Mouse (Mus musculus): ENCODE measurements around the gene B4galnt2. TPM values are rescaled to one million over a fixed set of nuclear protein-coding genes. Genes with fewer than 3 reads are reported as not detected.
A peak's percentile ranks its signal among the peaks of the same experiment; 100 is the strongest.
"Not testable (repeated sequence)": the region's sequence is repeated elsewhere in the genome, so short reads cannot be mapped to it uniquely, and the experiment has no call there.

B4galnt2 gene
- total RNA-seq (2022), result not detected

GRCm38 (mm10) chr11:95914571-95914991 lies at the start of gene B4galnt2:
B4galnt2 (minus strand) TSS chr11:95914891.
- DNase-seq (ENCODE audit: low spot score in 2 of 2), result peak; percentile 5 to 8

GRCm38 (mm10) chr11:95963304-95963703 lies 48.6 kb upstream of the B4galnt2 start:
- DNase-seq (ENCODE audit: low spot score in 2 of 2), result no peak

GRCm38 (mm10) chr11:95959152-95959551 lies 44.5 kb upstream of the B4galnt2 start:
- DNase-seq (ENCODE audit: low spot score in 2 of 2), result no peak

GRCm38 (mm10) chr11:95958251-95958650 lies 43.6 kb upstream of the B4galnt2 start:
- no peak for DNase-seq (ENCODE audit: low spot score in 2 of 2)

- DNase-seq (ENCODE audit: low spot score in 2 of 2), result no peak
These were observed 42.7 kb upstream of the B4galnt2 start for GRCm38 (mm10) chr11:95957407-95957806.

GRCm38 (mm10) chr11:95953313-95953712 lies 38.6 kb upstream of the B4galnt2 start:
- no peak for DNase-seq (ENCODE audit: low spot score in 2 of 2)

- no peak for DNase-seq (ENCODE audit: low spot score in 2 of 2)
These were observed 31.3 kb upstream of the B4galnt2 start for GRCm38 (mm10) chr11:95945838-95946472.

GRCm38 (mm10) chr11:95939828-95940507 lies 25.3 kb upstream of the B4galnt2 start:
- no peak for DNase-seq (ENCODE audit: low spot score in 2 of 2)

GRCm38 (mm10) chr11:95936409-95936808 lies 21.7 kb upstream of the B4galnt2 start:
- no peak for DNase-seq (ENCODE audit: low spot score in 2 of 2)

- not testable (repeated sequence) for DNase-seq (ENCODE audit: low spot score in 2 of 2)
These were observed 17.5 kb upstream of the B4galnt2 start for GRCm38 (mm10) chr11:95932168-95932567.

- no peak for DNase-seq (ENCODE audit: low spot score in 2 of 2)
These were observed 11.7 kb upstream of the B4galnt2 start for GRCm38 (mm10) chr11:95926398-95926797.

GRCm38 (mm10) chr11:95925976-95926375 lies 11.3 kb upstream of the B4galnt2 start:
- no peak for DNase-seq (ENCODE audit: low spot score in 2 of 2)

GRCm38 (mm10) chr11:95924215-95924614 lies 9.5 kb upstream of the B4galnt2 start:
- DNase-seq (ENCODE audit: low spot score in 2 of 2), result no peak

GRCm38 (mm10) chr11:95923477-95923876 lies 8.8 kb upstream of the B4galnt2 start:
- not testable (repeated sequence) for DNase-seq (ENCODE audit: low spot score in 2 of 2)

GRCm38 (mm10) chr11:95921991-95922621 lies 7.4 kb upstream of the B4galnt2 start:
- no peak for DNase-seq (ENCODE audit: low spot score in 2 of 2)

- DNase-seq (ENCODE audit: low spot score in 2 of 2), result no peak
These were observed 1.7 kb upstream of the B4galnt2 start for GRCm38 (mm10) chr11:95916426-95916825.

GRCm38 (mm10) chr11:95915006-95915710 lies 467 bp upstream of the B4galnt2 start:
- DNase-seq (ENCODE audit: low spot score in 2 of 2), result no peak

GRCm38 (mm10) chr11:95913959-95914566 lies 628 bp downstream of the B4galnt2 start:
- DNase-seq (ENCODE audit: low spot score in 2 of 2), result no peak

GRCm38 (mm10) chr11:95911579-95911978 lies 3.1 kb downstream of the B4galnt2 start:
- DNase-seq (ENCODE audit: low spot score in 2 of 2), result no peak

GRCm38 (mm10) chr11:95907805-95908524 lies 6.7 kb downstream of the B4galnt2 start:
- DNase-seq (ENCODE audit: low spot score in 2 of 2), result no peak

- DNase-seq (ENCODE audit: low spot score in 2 of 2), result no peak
These were observed 10.4 kb downstream of the B4galnt2 start for GRCm38 (mm10) chr11:95904290-95904689.

Measured in left cerebral cortex, adult 8-10 months (tissue).